Mouse (Mus musculus) spleen, adult 2 months (tissue): ENCODE results near the gene Cysrt1.

Experiments
- CTCF ChIP-seq: fragments of 200-500 bp; IDR thresholded peaks from 2 replicates; pipeline ENCODE4 v1.5.1; 2011; ENCODE audit warnings: mild to moderate bottlenecking, inconsistent platforms; ENCODE audit not compliant: insufficient read depth, insufficient read length, insufficient replicate concordance; ENCODE audit errors: extremely low read depth
- POLR2A ChIP-seq: fragments of 200-500 bp; IDR thresholded peaks from 2 replicates; pipeline ENCODE4 v1.6.1; 2011; ENCODE audit warnings: low read depth, low read length, inconsistent platforms

DNA sequence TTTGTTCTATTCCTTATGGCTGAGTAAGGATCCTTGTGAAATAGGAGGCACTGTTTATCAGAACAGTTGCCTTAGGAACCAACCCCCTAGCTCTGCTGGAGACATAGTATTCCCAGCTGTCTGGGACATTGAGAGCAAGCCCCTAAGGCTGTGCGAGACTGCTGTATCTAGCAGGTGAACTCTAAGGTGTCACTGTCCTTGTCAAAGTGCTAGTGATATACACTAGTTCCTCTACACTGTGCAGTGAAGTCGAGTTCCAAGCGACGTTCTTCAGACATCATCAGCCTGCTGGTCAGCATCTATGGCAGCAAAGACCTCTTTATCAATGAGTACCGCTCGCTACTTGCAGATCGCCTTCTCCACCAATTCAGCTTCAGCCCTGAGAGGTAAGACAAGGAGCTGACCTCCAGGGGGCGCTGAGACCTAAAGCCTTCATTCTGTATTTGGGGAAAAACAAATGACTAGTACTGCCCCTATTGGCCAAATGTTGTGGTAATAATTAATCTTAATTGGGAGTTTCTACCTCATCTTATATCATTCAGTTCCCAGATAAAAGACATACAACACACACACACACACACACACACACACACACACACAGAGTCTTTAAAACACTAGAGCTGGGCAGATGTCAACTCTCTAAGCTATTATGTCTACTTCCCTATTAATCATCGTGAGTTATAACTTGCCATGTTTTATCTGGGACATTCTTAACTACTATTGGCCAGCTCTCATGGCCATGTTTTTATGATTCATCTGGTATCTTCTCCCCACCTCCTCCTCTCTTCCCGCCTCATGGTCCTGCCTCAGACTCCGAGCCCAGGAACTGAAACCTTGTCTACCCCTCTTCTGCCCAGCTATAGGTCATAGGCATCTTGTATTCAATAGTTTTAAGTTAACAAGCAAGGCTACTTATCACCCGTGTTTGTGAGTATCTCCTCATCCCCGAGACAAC, 37.0 kb upstream of the Cysrt1 start:
- peak; percentile 69; the same call in 1 of the 2 replicates for TF ChIP-seq CTCF
- TF ChIP-seq POLR2A, result no peak
